Mouse (Mus musculus): Measurements from ENCODE around the gene Jpt2. TPM values are rescaled to one million over a fixed set of nuclear protein-coding genes. Genes with fewer than 3 reads are reported as not detected.

Jpt2 gene
- polyA plus RNA-seq, 1 experiment, result 220 TPM

- TF ChIP-seq POLR2A (IDR thresholded peaks at IDR 0.05; ENCODE audit: insufficient read depth, low read length) (no peak), EP300 (IDR thresholded peaks at IDR 0.05; ENCODE audit: insufficient read depth, low read depth, low read length) (no peak), CTCF (IDR thresholded peaks at IDR 0.05; ENCODE audit: low read depth, low read length) (no peak)
- H3K9ac ChIP-seq (ENCODE audit: low read depth, poor library complexity, severe bottlenecking), result no peak overlapping the region
Measured at GRCm38 (mm10) chr17:24933163-24933562, 27.3 kb downstream of the Jpt2 start.

DNA sequence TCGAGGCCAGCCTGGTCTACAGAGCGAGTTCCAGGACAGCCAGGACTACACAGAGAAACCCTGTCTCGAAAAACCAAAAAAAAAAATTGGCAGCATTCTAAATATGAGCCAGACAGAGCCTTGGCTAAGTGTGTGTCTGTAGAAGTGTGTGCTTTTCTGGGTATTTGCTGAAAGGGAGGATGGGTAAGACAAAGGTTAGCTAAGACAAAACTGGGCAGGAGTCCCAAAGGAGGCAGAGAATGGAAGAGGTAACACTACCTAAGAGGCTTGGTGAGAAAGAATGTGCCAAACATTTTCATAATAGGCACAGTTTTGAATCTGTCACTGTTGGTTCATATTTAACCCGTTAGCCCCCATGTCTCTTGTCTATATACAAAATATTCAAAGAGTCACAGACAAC is 28.1 kb downstream of the Jpt2 start:
- H3K9me3 ChIP-seq (replicated peaks; ENCODE audit: control insufficient read depth, insufficient read depth, low read length, poor library complexity, severe bottlenecking), result no peaks in the 10 kb centered on the region
- peaks cover 6% of the 10 kb centered on the region; the same call in 1 of the 2 replicates for H3K36me3 ChIP-seq (ENCODE audit: control insufficient read depth, insufficient read depth, low read length, poor library complexity, severe bottlenecking)
- no peak overlapping the region for H3K4me3 ChIP-seq (ENCODE audit: low read depth, low read length)
- H3K4me1 ChIP-seq (ENCODE audit: control insufficient read depth, insufficient read depth, low read length), result no peaks in the 10 kb centered on the region
- no peak overlapping the region for H3K9ac ChIP-seq (ENCODE audit: low read depth, poor library complexity, severe bottlenecking)
- no peak overlapping the region for H3K27ac ChIP-seq (ENCODE audit: insufficient read depth, low read length)
- no peaks in the 10 kb centered on the region for H3K27me3 ChIP-seq (ENCODE audit: control insufficient read depth, insufficient read depth, low read length, poor library complexity, severe bottlenecking)
- TF ChIP-seq EP300 (IDR thresholded peaks at IDR 0.05; ENCODE audit: insufficient read depth, low read depth, low read length) (no peak), POLR2A (IDR thresholded peaks at IDR 0.05; ENCODE audit: insufficient read depth, low read length) (no peak), CTCF (IDR thresholded peaks at IDR 0.05; ENCODE audit: low read depth, low read length) (no peak)

More at GRCm38 (mm10) chr17:24933163-24933562, 27.3 kb downstream of the Jpt2 start:
- no peak overlapping the region for H3K27ac ChIP-seq (ENCODE audit: insufficient read depth, low read length)
- no peaks in the 10 kb centered on the region for H3K4me1 ChIP-seq (ENCODE audit: control insufficient read depth, insufficient read depth, low read length)
- no peaks in the 10 kb centered on the region for H3K27me3 ChIP-seq (ENCODE audit: control insufficient read depth, insufficient read depth, low read length, poor library complexity, severe bottlenecking)
- H3K4me3 ChIP-seq (ENCODE audit: low read depth, low read length), result no peak overlapping the region
- H3K9me3 ChIP-seq (replicated peaks; ENCODE audit: control insufficient read depth, insufficient read depth, low read length, poor library complexity, severe bottlenecking), result no peaks in the 10 kb centered on the region
- 0 out of 2 replicates have a peak, but pooled peaks cover 2% of the 10 kb centered on the region for H3K36me3 ChIP-seq (ENCODE audit: control insufficient read depth, insufficient read depth, low read length, poor library complexity, severe bottlenecking)

DNA sequence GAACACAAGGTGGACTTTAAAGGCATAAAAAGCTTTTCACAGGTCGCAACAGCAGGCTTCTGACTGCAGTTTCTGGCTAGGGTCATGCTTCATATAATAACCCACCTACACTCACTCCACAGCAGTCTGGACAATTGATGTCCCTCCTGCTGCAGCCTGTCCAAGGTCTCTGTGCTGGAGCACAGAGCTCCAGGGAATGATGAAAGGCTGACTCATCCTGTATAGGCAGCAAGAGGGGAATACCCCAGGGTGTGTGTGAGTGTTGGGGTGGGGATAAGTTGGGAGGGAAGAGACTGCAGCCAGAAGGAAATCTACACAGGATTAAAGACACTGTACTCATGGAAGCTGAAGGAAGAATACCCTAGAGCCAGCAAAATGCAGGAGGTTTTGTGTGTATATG is 31.0 kb downstream of the Jpt2 start:
- Histone ChIP-seq H3K9ac (ENCODE audit: low read depth, poor library complexity, severe bottlenecking) (no peak overlapping the region; the same call in 1 of the 2 replicates), H3K27ac (ENCODE audit: insufficient read depth, low read length) (peak overlapping the region; percentile 54; the same call in 1 of the 2 replicates), H3K4me1 (ENCODE audit: control insufficient read depth, insufficient read depth, low read length) (no peaks in the 10 kb centered on the region), H3K9me3 (replicated peaks; ENCODE audit: control insufficient read depth, insufficient read depth, low read length, poor library complexity, severe bottlenecking) (no peaks in the 10 kb centered on the region), H3K27me3 (ENCODE audit: control insufficient read depth, insufficient read depth, low read length, poor library complexity, severe bottlenecking) (no peaks in the 10 kb centered on the region), H3K36me3 (ENCODE audit: control insufficient read depth, insufficient read depth, low read length, poor library complexity, severe bottlenecking) (peaks cover 13% of the 10 kb centered on the region), H3K4me3 (ENCODE audit: low read depth, low read length) (no peak overlapping the region)
- TF ChIP-seq CTCF (IDR thresholded peaks at IDR 0.05; ENCODE audit: low read depth, low read length), result no peak
- TF ChIP-seq EP300 (IDR thresholded peaks at IDR 0.05; ENCODE audit: insufficient read depth, low read depth, low read length), result no peak
- TF ChIP-seq POLR2A (IDR thresholded peaks at IDR 0.05; ENCODE audit: insufficient read depth, low read length), result no peak

- no peak for TF ChIP-seq CTCF (IDR thresholded peaks at IDR 0.05; ENCODE audit: low read depth, low read length)
- TF ChIP-seq EP300 (IDR thresholded peaks at IDR 0.05; ENCODE audit: insufficient read depth, low read depth, low read length), result no peak
- TF ChIP-seq POLR2A (IDR thresholded peaks at IDR 0.05; ENCODE audit: insufficient read depth, low read length), result no peak
- no peak overlapping the region for H3K9ac ChIP-seq (ENCODE audit: low read depth, poor library complexity, severe bottlenecking)
- H3K27me3 ChIP-seq (ENCODE audit: control insufficient read depth, insufficient read depth, low read length, poor library complexity, severe bottlenecking), result no peaks in the 10 kb centered on the region
- peaks cover 24% of the 10 kb centered on the region for H3K36me3 ChIP-seq (ENCODE audit: control insufficient read depth, insufficient read depth, low read length, poor library complexity, severe bottlenecking)
- H3K9me3 ChIP-seq (replicated peaks; ENCODE audit: control insufficient read depth, insufficient read depth, low read length, poor library complexity, severe bottlenecking), result no peaks in the 10 kb centered on the region
- H3K4me3 ChIP-seq (ENCODE audit: low read depth, low read length), result no peak overlapping the region
- no peak overlapping the region for H3K27ac ChIP-seq (ENCODE audit: insufficient read depth, low read length)
- no peaks in the 10 kb centered on the region for H3K4me1 ChIP-seq (ENCODE audit: control insufficient read depth, insufficient read depth, low read length)
Measured at GRCm38 (mm10) chr17:24923246-24923645, 37.2 kb downstream of the Jpt2 start.

- H3K4me3 ChIP-seq (ENCODE audit: low read depth, low read length), result no peak overlapping the region
- no peaks in the 10 kb centered on the region for H3K9me3 ChIP-seq (replicated peaks; ENCODE audit: control insufficient read depth, insufficient read depth, low read length, poor library complexity, severe bottlenecking)
- TF ChIP-seq POLR2A (IDR thresholded peaks at IDR 0.05; ENCODE audit: insufficient read depth, low read length) (no peak), EP300 (IDR thresholded peaks at IDR 0.05; ENCODE audit: insufficient read depth, low read depth, low read length) (no peak), CTCF (IDR thresholded peaks at IDR 0.05; ENCODE audit: low read depth, low read length) (no peak)
- peaks cover 27% of the 10 kb centered on the region for H3K36me3 ChIP-seq (ENCODE audit: control insufficient read depth, insufficient read depth, low read length, poor library complexity, severe bottlenecking)
- H3K9ac ChIP-seq (ENCODE audit: low read depth, poor library complexity, severe bottlenecking), result no peak overlapping the region
- H3K4me1 ChIP-seq (ENCODE audit: control insufficient read depth, insufficient read depth, low read length), result no peaks in the 10 kb centered on the region
- H3K27me3 ChIP-seq (ENCODE audit: control insufficient read depth, insufficient read depth, low read length, poor library complexity, severe bottlenecking), result no peaks in the 10 kb centered on the region
- H3K27ac ChIP-seq (ENCODE audit: insufficient read depth, low read length), result no peak overlapping the region
Measured at GRCm38 (mm10) chr17:24913984-24914383, 46.5 kb downstream of the Jpt2 start.

- no peaks in the 10 kb centered on the region for H3K27me3 ChIP-seq (ENCODE audit: control insufficient read depth, insufficient read depth, low read length, poor library complexity, severe bottlenecking)
- H3K36me3 ChIP-seq (ENCODE audit: control insufficient read depth, insufficient read depth, low read length, poor library complexity, severe bottlenecking), result peaks cover 17% of the 10 kb centered on the region
Measured at GRCm38 (mm10) chr17:24907591-24907990, 52.9 kb downstream of the Jpt2 start.

More at GRCm38 (mm10) chr17:24907591-24907990, 52.9 kb downstream of the Jpt2 start:
- no peaks in the 10 kb centered on the region for H3K9me3 ChIP-seq (replicated peaks; ENCODE audit: control insufficient read depth, insufficient read depth, low read length, poor library complexity, severe bottlenecking)
- no peak overlapping the region for H3K9ac ChIP-seq (ENCODE audit: low read depth, poor library complexity, severe bottlenecking)
- no peak for TF ChIP-seq CTCF (IDR thresholded peaks at IDR 0.05; ENCODE audit: low read depth, low read length)
- no peak for TF ChIP-seq EP300 (IDR thresholded peaks at IDR 0.05; ENCODE audit: insufficient read depth, low read depth, low read length)
- no peak for TF ChIP-seq POLR2A (IDR thresholded peaks at IDR 0.05; ENCODE audit: insufficient read depth, low read length)
- no peaks in the 10 kb centered on the region for H3K4me1 ChIP-seq (ENCODE audit: control insufficient read depth, insufficient read depth, low read length)
- H3K4me3 ChIP-seq (ENCODE audit: low read depth, low read length), result no peak overlapping the region
- H3K27ac ChIP-seq (ENCODE audit: insufficient read depth, low read length), result no peak overlapping the region

Measured in ES-Bruce4 (cell line).